Comparison of ENCODE assay signal across 14 mouse cellular contexts in genomic region chr14:88384553-88384952, GRCm38 (mm10).
"Had no signal": no experiment of that assay in that cellular context is flagged by ENCODE, and none has a peak within 500 bp of the region (broad histone marks: within the 10 kb centered on the region; RNA-seq: fewer than 3 reads in every experiment).

No protein-coding gene starts in this region.

- DNase-seq: kidney, postnatal 14 days; liver; liver, embryonic 13.5 days; liver, postnatal 0 days; lung, postnatal 14 days; right cerebral cortex, postnatal 14 days; thymus, postnatal 36 days had no signal

- H3K36me3 ChIP-seq: kidney, embryonic 15.5 days; limb, embryonic 12.5 days; liver, embryonic 13.5 days; lung, embryonic 15.5 days; midbrain, embryonic 15.5 days had no signal

- H3K4me1 ChIP-seq: kidney, embryonic 15.5 days; limb, embryonic 12.5 days; liver, embryonic 13.5 days; lung, embryonic 15.5 days; megakaryocyte, embryonic 14.5 days; midbrain, embryonic 15.5 days had no signal

- ATAC-seq: liver, postnatal 0 days; midbrain, embryonic 15.5 days had no signal

- H3K9ac ChIP-seq: kidney, embryonic 15.5 days; limb, embryonic 12.5 days; liver, embryonic 13.5 days; liver, postnatal 0 days; lung, embryonic 15.5 days; midbrain, embryonic 15.5 days had no signal

- H3K4me3 ChIP-seq: kidney, embryonic 15.5 days; limb, embryonic 12.5 days; liver, embryonic 13.5 days; lung, embryonic 15.5 days; megakaryocyte, embryonic 14.5 days; midbrain, embryonic 15.5 days had no signal

- H3K4me2 ChIP-seq: kidney, embryonic 15.5 days; limb, embryonic 12.5 days; liver, embryonic 13.5 days; lung, embryonic 15.5 days; midbrain, embryonic 11.5 days; midbrain, embryonic 15.5 days had no signal

- H3K27me3 ChIP-seq: kidney, embryonic 15.5 days; limb, embryonic 12.5 days; liver, embryonic 13.5 days; lung, embryonic 15.5 days; megakaryocyte, embryonic 14.5 days; midbrain, embryonic 15.5 days had no signal

- H3K27ac ChIP-seq: kidney, embryonic 15.5 days; limb, embryonic 12.5 days; liver, embryonic 13.5 days; lung, embryonic 15.5 days; macrophage; midbrain, embryonic 15.5 days had no signal

- H3K9me3 ChIP-seq: kidney, embryonic 15.5 days; limb, embryonic 12.5 days; liver, embryonic 13.5 days; lung, embryonic 15.5 days; megakaryocyte, embryonic 14.5 days; midbrain, embryonic 15.5 days had no signal
